Mouse (Mus musculus): ENCODE data around the gene Rnf43.

Rnf43 gene

GRCm38 (mm10) chr11:87678545-87678944 is 16.0 kb downstream of the Rnf43 start:
- no peak for DNase-seq

GRCm38 (mm10) chr11:87678976-87679375 is 16.5 kb downstream of the Rnf43 start:
- no peak for DNase-seq

- no peak for DNase-seq
Observed at GRCm38 (mm10) chr11:87680786-87681185, 18.3 kb downstream of the Rnf43 start.

DNA sequence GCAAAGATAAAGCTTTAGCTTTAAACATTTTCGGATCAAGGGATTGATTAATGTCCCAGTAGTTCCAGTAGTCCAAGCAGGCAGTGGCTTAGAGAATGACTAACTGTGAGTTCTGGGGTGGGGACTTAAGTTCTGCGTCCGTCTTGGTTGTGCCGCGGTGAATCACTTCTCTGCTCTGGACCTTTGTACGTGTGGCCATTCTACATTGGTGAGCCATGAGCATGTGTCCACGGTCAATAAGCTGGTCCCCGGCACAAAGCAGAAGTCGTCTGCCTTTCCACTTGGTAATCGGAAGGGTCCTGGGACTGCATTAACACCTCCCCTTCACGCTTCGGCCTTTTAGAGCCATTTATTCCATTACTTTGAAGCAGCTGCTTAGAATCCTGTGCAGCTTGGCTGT is 19.6 kb downstream of the Rnf43 start:
- no peak for DNase-seq

DNA sequence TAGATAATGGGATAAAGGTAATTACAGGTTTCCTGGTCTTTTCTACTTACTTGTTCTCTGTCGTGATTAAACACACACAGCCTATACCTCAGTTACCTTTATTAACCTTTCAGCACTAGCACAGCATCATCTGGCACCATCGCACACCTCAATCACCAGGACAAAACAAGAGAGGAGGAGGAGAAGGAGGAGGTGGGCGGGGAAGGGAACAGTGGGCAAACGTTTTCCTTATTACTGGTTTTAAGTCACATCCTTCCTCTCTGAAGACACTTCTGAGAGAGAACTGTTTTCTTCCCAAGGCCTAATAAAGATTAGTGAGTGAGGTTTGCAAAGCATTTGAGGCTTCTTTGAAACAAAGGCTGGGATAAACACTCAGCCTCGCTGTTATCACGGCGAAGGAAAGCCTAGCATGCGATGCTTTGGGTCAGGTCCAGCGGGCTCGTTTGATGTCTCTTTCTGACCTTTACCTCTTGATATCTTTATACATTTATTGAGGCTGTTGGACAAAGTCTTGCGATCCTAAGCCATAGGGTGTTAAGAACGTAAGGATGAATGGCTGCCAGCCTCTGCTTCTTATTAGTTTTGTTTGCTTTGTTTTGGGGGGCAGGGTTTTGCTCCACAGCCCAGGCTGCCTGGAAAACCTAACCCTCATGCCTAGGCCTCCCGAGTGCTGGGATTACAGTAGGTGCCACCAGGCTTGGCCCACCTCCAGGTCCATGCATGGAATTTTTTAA is 20.5 kb downstream of the Rnf43 start:
- no peak for DNase-seq

DNA sequence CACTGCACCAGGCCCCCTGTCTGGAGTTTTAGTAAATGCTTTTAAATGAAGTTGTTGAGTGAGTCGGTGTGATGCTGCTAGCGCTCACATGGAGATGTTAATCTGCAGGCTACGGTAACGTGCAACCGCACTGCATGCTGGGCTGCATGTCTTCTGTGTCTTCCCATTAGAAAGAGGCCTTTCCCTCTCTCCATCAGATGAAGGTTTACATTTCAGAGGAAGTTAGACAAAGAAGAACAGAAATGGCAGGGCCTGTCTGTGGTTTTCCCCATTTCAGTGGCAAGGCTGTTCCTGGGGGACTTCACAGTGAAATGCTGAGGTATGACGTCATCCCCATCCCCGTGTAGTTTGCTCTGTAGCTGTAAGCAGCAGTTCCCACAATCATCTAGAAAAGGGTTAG is 23.9 kb downstream of the Rnf43 start:
- DNase-seq, result peak; percentile 12

GRCm38 (mm10) chr11:87687246-87688225 is 25.0 kb downstream of the Rnf43 start:
- no peak for DNase-seq

DNA sequence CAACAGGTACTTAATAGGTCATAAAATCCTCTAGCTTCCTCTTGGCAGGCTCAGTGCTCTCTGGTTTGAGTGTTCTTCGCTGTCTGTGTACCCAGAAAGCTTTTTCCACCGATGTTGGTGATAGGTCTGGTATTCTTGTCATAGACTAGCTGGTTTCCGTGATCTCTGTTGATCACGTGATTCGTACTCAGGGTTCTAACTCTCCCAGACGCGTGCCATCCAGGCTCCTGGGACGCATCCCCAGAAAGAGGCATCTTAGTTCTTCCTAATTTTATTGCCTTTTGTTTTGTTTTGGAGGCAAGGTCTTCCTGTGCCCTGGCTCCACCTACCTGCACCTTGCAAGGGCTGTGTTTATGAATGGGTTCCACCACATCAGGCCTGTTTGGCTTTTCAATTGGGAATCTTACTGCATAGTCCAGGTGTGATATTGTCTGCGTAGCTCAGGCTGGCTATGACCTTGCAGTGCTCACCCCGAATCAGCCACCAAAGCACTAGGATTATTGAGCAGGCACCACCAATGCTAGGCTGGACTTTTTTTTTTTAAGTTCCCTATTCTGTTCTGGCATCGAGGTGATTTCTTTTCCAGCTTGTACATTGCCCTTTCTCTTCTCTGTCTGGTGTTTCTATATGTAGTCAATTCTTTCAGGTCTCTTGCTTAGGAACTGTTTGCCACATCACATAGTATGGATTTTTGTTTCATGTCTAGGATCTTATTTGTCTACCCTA is 26.1 kb downstream of the Rnf43 start:
- no peak for DNase-seq

DNA sequence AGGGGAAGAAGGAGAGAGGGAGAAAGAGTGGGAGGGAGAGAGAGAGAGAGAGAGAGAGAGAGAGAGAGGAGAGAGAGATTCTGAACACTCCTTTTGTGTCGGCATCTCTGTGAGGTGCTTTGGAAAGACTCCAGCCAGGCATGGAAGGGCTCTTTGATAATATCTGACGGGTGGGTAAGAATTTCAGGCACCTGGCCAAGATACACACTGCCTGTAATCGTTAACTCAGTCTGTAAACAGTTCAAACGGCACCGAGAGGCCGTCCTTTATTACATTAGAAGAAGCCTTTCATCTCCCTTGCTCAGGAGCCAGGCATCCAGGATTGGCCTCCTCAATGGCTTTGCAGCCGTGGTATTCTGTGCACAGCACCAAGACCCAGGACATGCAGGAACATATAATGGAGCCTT is 26.9 kb downstream of the Rnf43 start:
- DNase-seq, result peak; percentile 50

GRCm38 (mm10) chr11:87690054-87690740 is 27.7 kb downstream of the Rnf43 start:
- no peak for DNase-seq

DNA sequence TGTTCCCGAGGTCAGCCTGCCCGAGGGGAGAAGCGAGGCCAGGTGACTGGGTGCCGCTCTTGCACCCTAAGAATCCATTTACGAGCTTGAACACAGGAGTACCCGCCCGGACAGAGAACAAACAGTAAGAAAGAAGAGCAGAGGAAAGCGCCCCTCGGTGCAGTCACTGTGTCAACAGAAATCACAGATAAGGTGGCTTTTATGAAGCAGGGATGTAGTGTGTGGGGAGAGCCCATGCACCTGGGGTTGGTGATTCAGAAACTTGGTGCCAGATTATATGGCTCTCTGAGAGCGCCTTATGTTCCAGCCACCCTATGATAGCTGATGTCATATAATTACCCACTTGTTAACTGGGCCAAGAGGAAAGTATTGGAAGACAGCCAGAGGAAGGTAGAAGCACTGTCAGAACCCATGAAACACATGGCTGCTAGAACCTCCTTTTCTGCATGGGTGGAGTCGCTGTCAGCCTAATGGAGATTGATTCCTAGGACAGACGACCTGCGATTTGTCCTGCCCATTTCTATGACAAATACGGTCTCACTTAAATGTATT is 34.7 kb downstream of the Rnf43 start:
- no peak for DNase-seq

DNA sequence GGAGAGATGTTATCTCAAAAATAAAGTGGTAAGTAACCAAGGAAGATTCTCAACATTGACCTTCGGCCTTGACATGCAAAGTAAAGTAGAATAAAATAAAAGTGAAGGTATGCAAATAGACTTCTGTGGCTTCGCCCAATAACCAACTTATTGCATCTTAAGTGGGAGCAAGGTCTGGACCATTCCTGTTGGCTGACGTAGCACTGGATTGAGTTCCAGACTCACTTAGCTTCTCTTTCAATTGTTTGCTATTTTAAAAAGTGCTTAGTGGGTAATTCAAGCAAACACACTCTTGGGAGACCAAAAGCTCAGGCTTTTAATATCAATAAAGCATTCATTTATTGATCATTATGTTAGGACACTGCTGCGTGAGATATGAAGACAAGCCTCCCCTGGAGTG is 35.6 kb downstream of the Rnf43 start:
- DNase-seq, result no peak

DNA sequence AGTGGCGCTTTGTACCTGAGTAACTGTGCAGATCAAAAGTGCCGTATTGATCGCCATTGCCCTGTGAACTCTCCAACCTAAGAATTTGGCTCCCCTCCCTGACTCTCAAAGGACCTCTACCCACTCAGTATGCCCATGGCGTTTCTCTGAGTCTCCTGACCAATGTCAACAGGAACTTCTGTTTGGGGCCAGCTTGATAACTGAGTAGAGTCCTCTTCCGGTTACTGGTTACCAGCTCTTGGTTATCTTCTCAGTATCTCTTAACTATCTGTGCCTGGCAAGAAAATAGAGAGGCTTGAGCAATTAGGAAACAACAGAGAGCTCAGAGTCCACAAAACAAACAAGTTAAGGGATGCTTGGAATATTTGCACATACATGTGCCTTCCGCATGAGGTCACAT is 38.6 kb downstream of the Rnf43 start:
- no peak for DNase-seq

GRCm38 (mm10) chr11:87701877-87702620 is 39.5 kb downstream of the Rnf43 start:
- DNase-seq, result no peak

DNA sequence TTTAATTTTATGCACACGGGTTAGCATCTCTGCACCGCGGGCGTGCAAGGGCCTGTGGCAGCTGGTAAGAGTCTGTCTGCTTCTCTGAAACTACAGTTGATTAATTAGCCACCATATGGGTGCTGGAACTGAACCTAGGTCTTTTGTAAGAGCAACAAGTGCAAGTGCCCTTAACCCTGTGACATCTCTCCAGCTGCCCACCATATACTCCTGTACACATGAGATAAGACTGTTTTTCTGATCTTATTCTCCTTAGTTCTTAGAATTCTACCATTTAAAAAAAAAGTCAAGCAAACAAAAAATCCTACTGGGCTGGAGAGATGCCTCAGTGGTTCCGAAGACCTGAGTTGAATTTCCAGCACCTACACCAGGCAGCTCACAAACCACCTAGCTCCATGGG is 41.1 kb downstream of the Rnf43 start:
- no peak for DNase-seq

DNA sequence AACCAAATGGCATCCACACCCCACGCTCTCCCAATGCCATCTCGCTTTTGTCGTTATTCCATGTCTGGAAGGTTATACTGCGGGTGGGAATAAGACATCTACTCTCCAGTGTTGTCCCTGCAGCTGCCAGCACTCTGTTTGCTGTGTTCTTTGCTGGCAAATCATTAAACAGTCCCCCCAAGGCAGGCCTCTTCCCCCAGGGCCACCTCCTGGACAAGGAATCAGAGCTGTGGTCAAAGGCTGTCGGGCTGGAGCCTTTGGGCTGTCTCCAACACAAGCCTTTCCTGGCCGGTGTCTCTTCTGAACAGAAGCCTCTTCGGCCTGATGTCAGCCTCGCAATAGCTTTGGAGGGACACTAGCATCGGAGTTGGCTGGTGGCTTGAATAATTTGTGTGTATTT is 41.8 kb downstream of the Rnf43 start:
- DNase-seq, result no peak

DNA sequence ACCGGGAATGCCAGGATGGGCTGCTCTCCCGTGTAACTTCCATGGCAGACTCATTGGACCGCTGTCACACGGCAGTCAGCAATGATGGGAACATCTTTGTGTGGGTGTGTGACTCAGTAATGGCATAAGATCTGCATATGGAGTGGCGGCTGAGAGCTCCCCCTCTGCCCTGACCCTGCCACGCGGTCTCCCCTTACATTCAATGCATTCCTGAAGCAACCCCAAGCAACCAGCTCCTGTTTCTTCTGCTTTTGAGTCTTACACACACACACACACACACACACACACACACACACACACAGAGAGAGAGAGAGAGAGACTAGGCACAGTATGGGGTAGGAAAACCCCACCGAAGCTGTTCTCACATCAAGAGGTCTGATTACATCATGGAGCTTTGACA is 45.0 kb downstream of the Rnf43 start:
- DNase-seq, result no peak

- no peak for DNase-seq
Observed at GRCm38 (mm10) chr11:87708979-87709378, 46.5 kb downstream of the Rnf43 start.

DNA sequence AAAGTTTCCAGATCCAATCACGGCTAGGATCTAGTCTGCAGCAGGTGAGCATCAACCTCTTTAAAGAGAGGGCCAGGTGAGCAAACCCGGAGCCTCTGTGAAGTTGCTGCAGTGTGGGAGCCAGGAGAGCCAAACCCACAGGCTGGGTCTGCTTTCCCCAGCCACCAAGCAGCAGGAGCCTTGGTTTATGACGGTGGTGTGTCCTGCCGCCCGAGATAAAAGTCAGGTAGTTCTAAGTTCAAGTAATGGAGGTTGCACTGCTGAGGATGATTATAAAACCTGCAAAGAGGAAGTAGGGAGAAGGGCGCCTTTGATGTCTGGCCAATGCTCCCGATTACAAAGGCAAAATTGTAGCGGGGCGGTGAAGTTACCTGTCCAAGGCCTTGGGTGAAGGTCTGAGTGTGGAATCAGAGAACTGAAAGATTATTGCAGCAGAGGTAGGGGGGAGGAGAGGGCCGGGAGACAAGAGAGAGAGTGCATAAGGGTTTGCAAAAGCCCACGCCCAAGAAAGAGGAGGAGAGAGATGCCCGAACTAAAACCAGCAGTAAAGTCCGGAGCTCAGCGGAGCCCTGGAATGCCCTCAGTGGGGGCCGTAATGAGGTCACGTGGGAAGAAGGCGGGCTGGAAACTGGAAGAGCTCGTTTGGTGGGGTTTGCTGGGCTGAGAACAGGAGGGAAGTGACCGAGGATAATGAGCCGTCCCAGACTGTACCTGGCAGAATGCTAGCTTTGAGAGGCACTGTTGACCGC is 47.2 kb downstream of the Rnf43 start:
- peak; percentile 77 for DNase-seq

- no peak for DNase-seq
Observed at GRCm38 (mm10) chr11:87710262-87710615, 47.7 kb downstream of the Rnf43 start.

- DNase-seq, result no peak
Observed at GRCm38 (mm10) chr11:87712188-87712587, 49.7 kb downstream of the Rnf43 start.

Data from retina, postnatal 1 day (tissue).